Mouse (Mus musculus) C2C12 (cell line): ENCODE measurements around the gene Syce2. TPM values are rescaled to one million over a fixed set of nuclear protein-coding genes. Genes with fewer than 3 reads are reported as not detected.

Experiments used
- H3K27me3 ChIP-seq: one replicate; pipeline ENCODE4 v1.6.1; 2011; ENCODE audit not compliant: control insufficient read depth, insufficient read depth, insufficient read length
- H3K36me3 ChIP-seq: one replicate; pipeline ENCODE4 v1.6.1; 2011; ENCODE audit not compliant: control insufficient read depth, insufficient read depth
- H3K4me3 ChIP-seq: one replicate; pipeline ENCODE4 v1.5.1; 2011; ENCODE audit warnings: mild to moderate bottlenecking, control low read depth; ENCODE audit not compliant: poor library complexity, insufficient read depth, severe bottlenecking
- H3K79me2 ChIP-seq: one replicate; pipeline ENCODE4 v1.6.1; 2011; ENCODE audit not compliant: control insufficient read depth, insufficient read depth
- H3K79me3 ChIP-seq: one replicate; pipeline ENCODE4 v1.6.1; 2011; ENCODE audit warnings: low read depth, control low read depth
- H3ac ChIP-seq: one replicate; pipeline ENCODE3; 2011; ENCODE audit warnings: low read depth; ENCODE audit not compliant: control insufficient read depth, insufficient read length
- CEBPB ChIP-seq: IDR thresholded peaks from one replicate; pipeline ENCODE4 v1.6.1; 2011; ENCODE audit warnings: low read depth, mild to moderate bottlenecking, control low read depth, moderate library complexity
- CTCF ChIP-seq: IDR thresholded peaks from one replicate; pipeline ENCODE4 v1.5.1; 2011; ENCODE audit not compliant: control insufficient read depth, insufficient read depth, insufficient read length
- FOSL1 ChIP-seq: IDR thresholded peaks from one replicate; pipeline ENCODE4 v1.8.0; 2011; ENCODE audit warnings: mild to moderate bottlenecking, low read length; ENCODE audit not compliant: poor library complexity, insufficient read depth, severe bottlenecking
- MAX ChIP-seq: IDR thresholded peaks from one replicate; pipeline ENCODE4 v1.6.1; 2011; ENCODE audit warnings: mild to moderate bottlenecking, control low read depth
- MYOD1 ChIP-seq: IDR thresholded peaks from one replicate; pipeline ENCODE4 v1.6.1; 2011; ENCODE audit warnings: low read depth; ENCODE audit not compliant: control insufficient read depth, insufficient read length
- MYOG ChIP-seq: IDR thresholded peaks from one replicate; pipeline ENCODE4 v1.6.1; 2011; ENCODE audit not compliant: control insufficient read depth, insufficient read length; ENCODE audit errors: extremely low read depth
- USF1 ChIP-seq: IDR thresholded peaks from one replicate; pipeline ENCODE4 v1.6.1; 2011; ENCODE audit warnings: low read depth, mild to moderate bottlenecking, control low read depth, moderate library complexity
- polyA plus RNA-seq: library from polyadenylated mRNA; unstranded; fragments of >200 nt; fragmentation: generic; extraction: Trizol; gene quantifications from one replicate; pipeline ENCODE4 v1.2.1, GENCODE M21; 2012; ENCODE audit warnings: missing spikeins

Syce2 gene
- polyA plus RNA-seq, 1 experiment: 8.5 TPM

DNA sequence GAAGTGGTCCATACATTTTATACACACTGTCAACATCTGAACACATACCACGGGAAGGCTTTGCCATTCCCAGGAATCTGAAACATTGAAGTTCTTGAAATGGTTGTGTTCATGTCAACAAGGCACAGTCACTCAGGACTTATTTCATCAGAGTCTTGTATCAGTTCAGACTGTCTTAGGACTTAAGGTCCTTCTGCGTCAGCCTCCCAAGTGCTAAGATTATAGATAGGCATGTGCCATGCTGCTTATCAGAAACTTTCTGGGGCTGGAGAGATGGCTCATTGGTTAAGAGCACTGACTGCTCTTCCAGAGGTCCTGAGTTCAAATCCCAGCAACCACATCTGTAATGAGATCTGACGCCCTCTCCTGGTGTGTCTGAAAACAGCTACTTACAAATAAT is 2.4 kb downstream of the Syce2 start:
- Histone ChIP-seq H3ac (no peak overlapping the region), H3K36me3 (peaks cover 9% of the 10 kb centered on the region), H3K79me3 (no peaks in the 10 kb centered on the region), H3K79me2 (no peaks in the 10 kb centered on the region), H3K4me3 (no peak overlapping the region), H3K27me3 (no peaks in the 10 kb centered on the region)
- TF ChIP-seq FOSL1 (no peak), CEBPB (no peak), MAX (no peak), MYOD1 (no peak), CTCF (no peak), MYOG (no peak), USF1 (no peak)

DNA sequence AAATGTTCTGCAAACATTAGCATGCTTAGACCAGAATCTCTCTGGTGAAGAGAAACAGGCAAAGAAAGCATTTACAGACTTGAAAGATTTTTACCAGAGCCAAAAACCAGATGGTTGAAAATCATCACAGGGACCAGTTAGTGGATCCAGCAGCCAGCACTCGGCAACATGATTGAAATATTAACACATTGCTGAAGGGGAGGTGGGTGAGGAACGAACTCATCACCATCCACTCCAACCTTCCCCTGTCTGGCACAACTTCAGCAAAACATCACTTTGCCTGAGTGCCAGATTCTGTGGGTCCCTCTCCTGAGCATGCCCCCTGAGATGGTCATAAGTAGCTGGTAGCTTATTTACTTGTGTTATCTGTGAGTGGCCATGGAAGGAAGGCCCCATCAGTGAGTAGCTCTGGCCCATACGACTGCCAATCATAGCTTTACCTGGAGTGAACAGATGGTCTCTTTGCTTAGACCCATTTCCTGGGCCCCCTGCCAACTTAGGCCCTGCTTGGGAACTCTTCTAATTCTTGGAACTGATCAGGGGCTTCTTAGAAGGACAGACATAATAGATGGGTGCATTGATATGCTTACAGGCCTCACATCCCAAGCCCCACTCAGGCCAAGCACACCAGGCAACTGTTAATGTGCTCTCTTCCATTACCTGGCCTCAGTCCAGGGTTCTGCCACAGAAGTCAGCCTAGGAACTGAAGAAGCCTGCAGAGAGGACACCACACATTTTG is 5.6 kb downstream of the Syce2 start:
- no peak overlapping the region for H3ac ChIP-seq
- H3K4me3 ChIP-seq: no peak overlapping the region
- H3K79me2 ChIP-seq: no peaks in the 10 kb centered on the region
- H3K27me3 ChIP-seq: no peaks in the 10 kb centered on the region
- H3K36me3 ChIP-seq: no peaks in the 10 kb centered on the region
- no peaks in the 10 kb centered on the region for H3K79me3 ChIP-seq
- TF ChIP-seq MYOD1 (no peak), CEBPB (no peak), USF1 (no peak), MAX (no peak), MYOG (no peak), CTCF (no peak), FOSL1 (no peak)

DNA sequence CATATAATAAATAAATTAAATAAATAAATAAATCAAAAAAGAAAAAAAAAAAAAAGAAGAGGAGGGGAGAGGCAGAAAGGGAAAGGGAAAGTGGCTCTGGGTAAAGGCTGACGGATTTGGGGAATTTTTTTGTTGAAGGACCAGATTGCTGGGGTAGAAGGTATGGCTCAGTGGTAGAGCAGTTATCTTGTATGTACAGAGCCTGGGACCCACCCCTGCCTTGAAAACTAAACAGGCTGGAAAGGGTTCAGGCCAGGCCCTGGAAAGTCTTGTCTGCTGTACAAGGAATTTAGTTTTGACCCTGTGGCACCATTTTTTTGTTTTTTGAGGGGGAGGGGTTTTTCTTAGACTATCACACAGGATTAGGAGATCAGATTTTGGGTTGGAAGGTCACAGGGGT is 7.0 kb downstream of the Syce2 start:
- Histone ChIP-seq H3K36me3 (no peaks in the 10 kb centered on the region), H3K27me3 (no peaks in the 10 kb centered on the region), H3ac (no peak overlapping the region), H3K79me2 (no peaks in the 10 kb centered on the region), H3K4me3 (no peak overlapping the region), H3K79me3 (no peaks in the 10 kb centered on the region)
- TF ChIP-seq MYOD1 (no peak), CTCF (no peak), FOSL1 (no peak), MYOG (no peak), MAX (no peak), CEBPB (no peak), USF1 (no peak)

DNA sequence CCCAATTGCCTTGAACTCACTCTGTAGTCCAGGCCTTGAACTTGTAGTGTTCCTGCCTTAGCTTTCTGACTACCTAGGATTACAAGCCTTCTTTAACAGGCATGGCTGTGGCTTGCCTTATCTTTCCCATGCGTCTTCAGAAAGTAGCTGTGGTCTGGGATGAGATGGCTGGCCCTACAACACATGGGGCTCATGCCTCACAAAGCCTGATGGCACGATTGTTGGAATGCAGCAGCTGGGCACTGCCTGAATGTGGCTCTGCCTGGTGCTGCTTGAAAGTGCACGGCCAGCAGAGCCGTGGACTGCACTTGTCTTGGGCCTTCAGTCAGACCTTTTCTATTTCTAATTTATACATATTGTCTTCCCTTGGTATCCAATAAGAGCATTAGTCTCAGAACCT is 12.8 kb downstream of the Syce2 start:
- no peak for TF ChIP-seq MYOG
- TF ChIP-seq FOSL1: no peak
- TF ChIP-seq USF1: no peak
- TF ChIP-seq CTCF: no peak
- no peak for TF ChIP-seq CEBPB
- TF ChIP-seq MAX: no peak
- no peaks in the 10 kb centered on the region for H3K36me3 ChIP-seq
- H3K4me3 ChIP-seq: no peak overlapping the region

DNA sequence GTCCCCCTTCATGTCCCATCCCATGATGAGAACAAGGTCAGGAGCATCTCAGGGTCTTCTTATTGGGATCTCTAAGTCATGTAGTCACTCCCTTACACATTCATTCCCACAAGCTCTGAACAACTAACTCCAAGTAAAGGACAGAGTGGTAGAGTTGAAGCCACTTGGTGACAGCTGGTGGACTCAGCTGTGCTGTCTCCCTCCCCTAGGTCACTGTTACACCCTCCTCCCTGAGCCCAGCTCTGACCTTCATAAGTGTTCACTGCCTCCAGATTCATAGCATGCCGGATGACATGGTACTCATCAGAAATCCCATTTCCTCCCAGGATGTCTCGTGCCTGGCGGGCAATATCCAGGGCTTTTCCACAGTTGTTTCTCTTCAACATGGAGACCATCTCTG is 16.4 kb downstream of the Syce2 start:
- no peak overlapping the region for H3ac ChIP-seq
- H3K79me3 ChIP-seq: no peaks in the 10 kb centered on the region
- H3K36me3 ChIP-seq: no peaks in the 10 kb centered on the region
- no peaks in the 10 kb centered on the region for H3K79me2 ChIP-seq
- H3K27me3 ChIP-seq: no peaks in the 10 kb centered on the region
- no peak overlapping the region for H3K4me3 ChIP-seq
- TF ChIP-seq FOSL1 (no peak), USF1 (no peak), MYOD1 (no peak), CEBPB (no peak), CTCF (no peak), MYOG (no peak), MAX (no peak)

More for the DNA sequence above, 12.8 kb downstream of the Syce2 start:
- H3K79me2 ChIP-seq: no peaks in the 10 kb centered on the region
- H3K79me3 ChIP-seq: no peaks in the 10 kb centered on the region
- no peak overlapping the region for H3ac ChIP-seq
- no peaks in the 10 kb centered on the region for H3K27me3 ChIP-seq

DNA sequence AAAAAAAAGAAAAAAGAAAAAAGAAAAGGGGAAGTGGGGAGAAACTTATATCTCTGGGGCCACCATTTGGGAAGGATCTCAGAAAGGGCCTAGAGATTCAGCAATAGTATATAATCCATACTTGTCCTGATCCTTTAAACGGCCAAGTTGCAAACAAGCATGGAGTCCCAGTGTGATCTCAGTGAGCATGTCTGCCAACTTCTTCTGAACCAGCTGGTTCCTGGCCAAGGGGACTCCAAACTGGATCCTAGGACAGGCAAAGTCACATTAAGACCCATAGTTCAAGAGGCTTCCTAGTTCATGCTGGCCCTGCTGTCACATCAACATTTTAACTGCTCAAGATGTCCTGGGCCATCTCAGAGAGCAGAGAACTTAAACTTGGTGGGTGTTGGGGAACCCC is 17.2 kb downstream of the Syce2 start:
- Histone ChIP-seq H3K4me3 (no peak overlapping the region), H3K79me3 (no peaks in the 10 kb centered on the region), H3K36me3 (no peaks in the 10 kb centered on the region), H3K27me3 (no peaks in the 10 kb centered on the region), H3K79me2 (no peaks in the 10 kb centered on the region), H3ac (no peak overlapping the region)
- no peak for TF ChIP-seq CTCF
- no peak for TF ChIP-seq CEBPB
- no peak for TF ChIP-seq FOSL1
- no peak for TF ChIP-seq MAX
- TF ChIP-seq MYOD1: no peak
- TF ChIP-seq MYOG: no peak
- TF ChIP-seq USF1: no peak
